Mouse (Mus musculus): ENCODE data around the gene Tert.

- TF ChIP-seq POLR2A (IDR thresholded peaks at IDR 0.05; ENCODE audit: insufficient read length, low read depth) = no peak
- TF ChIP-seq TCF12 (IDR thresholded peaks at IDR 0.05; ENCODE audit: insufficient read depth, poor library complexity, severe bottlenecking) = no peak
Measured at GRCm38 (mm10) chr13:73679311-73679710, 52.6 kb downstream of the Tert start.
